Mouse (Mus musculus): ENCODE data around the gene Zfp687.

Gene Zfp687

DNA sequence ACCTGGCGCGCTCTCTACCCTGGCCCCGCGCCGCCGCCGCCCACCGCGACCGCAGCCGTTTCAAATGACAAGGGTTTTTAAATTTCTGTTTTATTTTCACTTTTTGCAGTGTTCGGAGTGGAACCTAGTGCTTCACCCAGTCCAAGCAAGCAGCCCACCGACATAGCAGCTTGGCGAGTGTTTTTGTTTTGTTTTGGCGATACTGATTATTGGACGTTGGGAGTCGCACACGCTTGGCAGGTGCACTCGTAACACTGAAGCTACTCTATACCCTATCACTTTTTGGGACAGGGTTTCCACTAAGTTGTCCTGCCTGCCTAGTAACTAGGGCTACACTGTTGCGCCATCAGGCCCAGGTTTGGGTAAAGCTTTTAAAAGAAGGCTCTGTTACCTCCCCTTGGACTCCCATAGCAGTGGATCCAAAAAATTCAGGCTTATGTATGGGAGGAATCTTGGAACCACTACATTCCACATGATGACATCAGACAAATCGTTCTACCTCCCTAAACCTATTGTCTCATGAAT lies 1.3 kb upstream of the Zfp687 start:
- DNase-seq (ENCODE audit: low spot score) = no peak

DNA sequence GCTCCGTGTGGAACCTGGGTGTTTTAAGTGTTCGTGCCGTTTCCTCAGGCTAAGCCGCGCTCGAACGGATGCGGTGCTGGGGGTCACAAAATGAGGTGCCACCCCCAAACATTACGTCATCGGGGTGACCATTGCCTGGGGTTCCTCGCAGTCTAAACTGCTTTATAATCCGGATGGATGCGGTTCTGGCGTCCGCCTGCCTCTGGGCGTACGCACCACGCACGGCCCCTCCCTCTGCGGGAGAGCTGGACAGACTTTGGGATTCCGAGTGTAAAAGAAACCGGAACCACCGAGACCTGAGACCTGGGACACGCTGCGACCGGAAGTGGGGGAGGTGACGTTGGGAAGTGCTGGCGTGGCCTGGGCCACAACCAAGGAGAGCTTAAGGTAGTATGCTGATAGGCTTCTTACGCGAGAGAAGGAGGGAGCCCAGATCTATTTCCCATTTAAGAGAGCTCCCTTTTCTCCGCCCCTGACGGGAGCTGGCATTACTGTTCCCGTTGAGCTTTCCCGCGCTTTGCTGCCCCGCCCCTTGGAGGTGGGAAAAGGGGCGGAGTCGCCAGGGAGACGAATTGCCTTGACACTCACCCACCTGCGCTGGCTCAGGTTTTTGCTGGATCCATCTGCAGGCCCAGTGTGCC lies 763 bp upstream of the Zfp687 start:
- DNase-seq (ENCODE audit: low spot score) = peak; percentile 92

DNA sequence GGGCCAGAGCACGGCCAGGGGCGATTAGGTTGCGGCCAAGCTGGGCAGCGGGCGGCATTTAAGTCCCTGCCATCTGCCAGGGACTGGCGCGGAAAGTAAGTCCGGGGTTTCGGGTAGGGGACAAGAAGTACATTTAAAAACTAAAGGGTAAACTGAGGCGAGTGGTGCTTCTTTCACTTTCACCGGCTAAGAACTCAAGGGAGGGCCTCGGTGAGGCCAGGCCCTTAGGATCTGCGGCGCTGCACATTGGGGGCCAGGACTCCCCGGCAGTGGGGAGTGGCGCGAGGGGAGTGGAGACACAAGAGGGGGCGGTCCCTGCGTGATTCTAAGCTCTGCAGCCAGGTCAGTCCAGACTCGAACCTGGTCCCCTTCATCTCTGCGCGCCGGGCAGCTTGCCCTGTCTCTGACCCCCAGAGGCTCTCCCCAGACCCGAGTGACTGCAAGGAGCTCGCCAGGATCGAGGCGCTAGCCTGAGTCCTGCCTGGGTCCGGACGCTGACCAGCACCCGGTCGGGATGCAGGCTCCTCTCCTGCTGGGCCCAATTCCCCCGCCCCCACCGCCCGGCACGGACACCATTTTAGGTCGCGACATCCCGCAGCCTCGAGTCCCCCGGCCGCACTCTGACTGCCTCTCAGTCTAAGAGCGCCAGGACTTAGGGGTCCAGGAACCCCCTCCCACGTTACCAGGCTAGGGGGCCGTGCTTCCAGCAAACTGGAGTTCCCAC lies 658 bp downstream of the Zfp687 start:
- DNase-seq (ENCODE audit: low spot score) = peak; percentile 60

DNA sequence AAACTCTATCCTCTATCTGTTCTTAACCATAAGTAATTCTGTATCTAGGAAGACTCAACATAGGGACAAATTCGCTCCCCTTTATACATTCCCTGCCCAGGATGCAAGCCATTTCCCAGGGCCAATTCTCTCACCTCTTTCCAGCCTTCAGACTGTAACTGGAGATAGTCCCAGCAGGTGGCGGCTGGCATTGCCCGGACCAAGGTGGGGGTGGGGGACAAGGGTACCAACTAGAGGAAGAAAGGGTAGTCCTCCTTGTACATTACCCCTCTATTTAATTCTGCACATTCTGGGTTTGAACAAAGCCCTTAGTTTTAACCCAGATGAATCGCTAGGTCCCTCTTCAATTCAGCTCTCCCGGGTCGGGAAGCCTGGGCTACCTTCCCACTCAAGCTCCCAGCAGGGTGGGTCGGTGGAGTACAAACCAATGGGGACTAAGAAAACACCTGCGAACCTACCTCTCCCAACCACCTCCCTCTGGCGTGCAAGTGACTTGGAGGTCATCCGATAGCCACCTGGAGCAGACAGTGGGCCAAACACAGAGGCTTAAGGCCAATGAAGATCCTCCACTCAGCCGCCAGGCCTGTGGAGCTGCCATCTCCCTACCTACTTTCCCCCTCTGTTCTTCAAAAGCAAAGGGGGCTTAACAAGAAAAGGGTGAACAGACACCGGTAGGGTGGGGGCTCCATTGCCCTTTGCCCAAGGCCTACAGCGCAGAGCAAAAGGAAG lies 1.4 kb downstream of the Zfp687 start:
- peak; percentile 30 for DNase-seq (ENCODE audit: low spot score)

DNA sequence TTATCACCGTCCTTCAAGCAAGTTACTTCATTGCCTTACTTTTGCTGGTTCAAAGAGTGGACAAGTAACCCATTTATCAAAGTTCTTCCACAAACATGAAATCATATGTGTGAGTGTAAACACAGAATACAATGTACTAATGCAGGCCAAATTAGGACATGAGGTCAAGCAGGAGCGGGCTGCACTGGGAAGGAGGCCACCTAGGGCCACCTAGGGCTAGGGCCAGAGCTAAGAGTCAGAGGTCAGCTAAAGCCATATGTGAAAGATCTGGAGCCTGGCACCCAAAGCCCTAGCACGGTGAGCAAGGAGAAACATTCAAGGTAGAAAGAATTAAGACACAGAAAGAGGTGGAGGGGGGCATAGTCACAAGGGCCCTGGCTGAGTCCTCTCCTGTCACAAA lies 2.3 kb downstream of the Zfp687 start:
- no peak for DNase-seq (ENCODE audit: low spot score)

DNA sequence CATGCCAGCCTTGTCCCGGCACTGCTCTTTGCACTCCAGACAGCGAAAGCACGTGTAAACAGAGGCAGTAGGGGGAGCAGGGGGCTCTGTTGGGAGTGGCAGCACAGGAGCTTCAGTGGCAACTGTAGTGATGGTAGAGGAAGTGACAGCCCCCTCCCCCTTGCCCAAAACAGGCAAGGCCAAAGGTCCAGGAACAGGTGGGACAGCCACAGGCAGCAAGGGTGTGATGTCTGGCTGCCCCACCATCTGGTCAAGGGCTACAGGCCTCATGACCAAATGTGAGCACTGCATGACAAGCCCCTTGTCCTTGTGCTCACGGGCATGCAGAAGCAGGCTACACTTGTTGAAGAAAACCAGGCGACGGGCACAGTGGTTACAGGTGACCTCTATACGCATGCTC lies 4.9 kb downstream of the Zfp687 start:
- no peak for DNase-seq (ENCODE audit: low spot score)

DNA sequence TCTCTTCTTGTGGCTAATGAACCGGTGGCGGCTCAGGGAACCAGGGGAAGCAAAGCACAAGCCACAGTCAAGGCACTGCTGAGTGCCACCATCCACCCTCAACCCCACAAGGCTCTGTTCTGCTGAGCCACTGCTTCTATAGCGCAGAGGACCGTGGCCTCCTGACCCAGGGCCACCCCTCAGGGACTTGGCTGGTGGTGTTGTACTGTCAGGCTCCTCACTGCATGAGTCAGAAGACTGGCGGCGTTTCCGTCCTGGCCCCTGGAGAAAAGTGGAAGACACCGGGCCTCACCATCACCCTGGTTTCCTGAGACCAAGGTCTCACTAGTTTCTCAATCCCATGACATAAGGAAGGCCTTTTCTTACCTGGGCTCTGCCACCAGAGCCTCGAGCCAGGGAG lies 7.5 kb downstream of the Zfp687 start:
- no peak for DNase-seq (ENCODE audit: low spot score)

DNA sequence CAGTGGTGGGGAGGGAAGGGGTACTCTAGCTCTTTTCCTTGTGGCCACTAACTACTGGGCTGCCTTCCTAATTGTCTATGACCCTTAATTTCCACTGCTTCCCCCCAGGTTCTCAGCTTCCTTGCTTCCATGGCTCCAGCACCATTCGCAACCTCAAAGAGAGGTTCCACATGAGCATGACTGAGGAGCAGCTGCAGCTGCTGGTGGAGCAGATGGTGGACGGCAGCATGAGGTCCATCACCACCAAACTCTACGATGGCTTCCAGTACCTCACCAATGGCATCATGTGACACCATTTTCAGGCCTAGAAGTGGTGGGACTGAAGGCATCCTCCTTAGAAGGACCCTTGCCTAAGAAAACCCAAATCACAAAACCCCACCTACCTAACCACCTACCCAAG lies 9.6 kb downstream of the Zfp687 start:
- no peak for DNase-seq (ENCODE audit: low spot score)

DNA sequence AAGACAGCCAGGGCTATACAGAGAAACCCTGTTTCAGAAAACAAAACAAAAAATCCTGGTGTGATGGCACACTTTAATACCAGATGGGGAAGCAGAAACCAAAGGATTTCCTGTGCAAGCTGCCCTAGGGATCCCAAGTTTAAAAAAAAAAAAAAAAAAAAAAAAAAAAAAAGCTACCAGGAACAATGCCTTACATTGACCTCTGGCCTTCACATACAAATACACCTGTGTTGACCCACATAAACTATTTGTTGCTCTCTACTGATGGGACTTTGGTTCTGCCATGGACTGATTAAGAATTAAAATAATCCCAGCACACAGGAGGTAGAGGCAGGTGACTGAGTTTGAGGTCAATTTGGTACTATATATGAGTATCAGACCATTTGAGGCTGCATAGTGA lies 12.0 kb downstream of the Zfp687 start:
- DNase-seq (ENCODE audit: low spot score) = no peak

DNA sequence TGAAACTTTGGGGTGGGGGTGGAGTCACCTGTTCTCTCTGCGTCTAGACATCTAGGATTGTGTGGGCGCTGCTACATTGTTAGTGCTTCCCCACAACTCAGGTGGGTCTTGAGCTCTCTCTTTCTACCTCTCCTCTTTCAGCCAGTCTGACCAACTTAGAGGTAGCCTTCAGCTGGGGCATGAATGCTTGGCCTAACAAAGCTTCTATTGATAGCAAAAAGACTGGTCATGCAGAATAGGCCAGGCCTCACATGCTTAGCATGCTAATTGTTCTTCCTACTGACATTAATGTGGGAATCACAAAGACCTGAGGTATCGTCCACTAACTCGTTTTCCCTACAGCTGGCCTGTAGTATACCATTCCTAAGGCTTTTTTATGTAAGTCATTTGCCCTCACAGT lies 12.7 kb downstream of the Zfp687 start:
- no peak for DNase-seq (ENCODE audit: low spot score)

DNA sequence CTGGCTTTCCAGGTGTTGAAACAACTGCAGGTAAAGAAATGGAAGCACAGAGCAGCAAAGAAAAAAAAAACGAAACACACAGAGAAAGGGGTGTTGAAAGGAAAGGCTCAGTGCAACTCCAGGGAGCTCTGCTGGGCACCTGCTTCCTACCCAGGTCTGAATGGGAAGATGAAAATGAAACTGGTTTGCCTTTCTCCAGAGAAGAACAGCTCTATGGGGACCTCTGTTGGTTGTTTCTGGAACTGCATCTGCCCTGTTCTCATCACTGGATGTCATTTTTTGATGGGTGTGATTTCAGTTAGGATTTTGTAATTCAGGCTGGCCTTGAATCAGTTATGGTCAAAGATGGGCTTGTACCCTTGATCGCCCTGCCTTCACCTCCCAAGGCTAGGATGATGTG lies 18.3 kb downstream of the Zfp687 start:
- peak; percentile 88 for DNase-seq (ENCODE audit: low spot score)

DNA sequence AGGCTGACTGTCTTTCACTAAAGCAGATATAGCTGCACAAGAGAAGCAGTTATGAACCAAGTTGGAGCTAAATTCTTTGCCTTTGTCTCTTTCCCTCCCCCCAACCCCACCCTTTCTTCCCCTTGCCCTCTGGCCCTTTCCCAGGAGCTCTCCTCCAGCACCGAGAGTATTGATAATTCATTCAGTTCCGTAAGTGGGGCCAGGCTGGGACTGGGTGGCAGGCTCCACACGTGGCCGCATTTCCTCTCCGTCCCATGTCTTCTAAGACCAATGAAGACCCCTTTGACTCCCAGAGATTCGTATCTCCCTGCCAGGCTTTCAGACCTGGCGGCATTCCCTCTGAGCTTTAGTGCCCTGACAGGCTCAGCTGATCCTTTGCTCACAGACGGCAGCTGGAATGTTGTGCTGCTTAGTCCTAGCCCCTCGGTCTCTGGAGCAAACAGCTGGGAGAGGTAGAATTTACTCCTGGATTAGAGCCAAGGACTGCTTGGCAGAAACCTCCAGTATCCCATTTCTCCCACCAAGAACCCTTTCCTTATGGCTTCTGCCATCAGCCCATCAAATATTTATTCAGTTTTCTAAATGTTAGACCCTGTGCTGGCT lies 26.0 kb downstream of the Zfp687 start:
- DNase-seq (ENCODE audit: low spot score) = peak; percentile 17

DNA sequence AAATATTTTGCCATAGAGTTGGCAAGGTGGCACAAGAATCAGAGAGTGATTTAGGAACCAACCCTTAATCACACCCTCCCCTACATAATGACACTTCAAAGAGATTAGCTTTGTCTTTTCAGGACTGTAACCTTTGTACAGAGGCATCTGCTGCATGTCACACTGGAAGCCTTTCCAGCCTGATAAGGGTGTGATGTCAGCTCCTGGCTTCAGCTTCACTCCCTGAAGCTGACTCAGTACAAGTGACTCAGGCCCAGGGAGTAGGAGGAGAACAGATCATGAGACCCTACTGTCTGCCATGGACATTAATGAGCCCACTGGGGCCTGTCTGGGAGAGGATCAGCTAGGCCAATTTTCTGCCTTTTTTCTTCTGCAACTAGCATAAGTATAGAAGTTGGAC lies 27.7 kb downstream of the Zfp687 start:
- peak; percentile 89 for DNase-seq (ENCODE audit: low spot score)

DNA sequence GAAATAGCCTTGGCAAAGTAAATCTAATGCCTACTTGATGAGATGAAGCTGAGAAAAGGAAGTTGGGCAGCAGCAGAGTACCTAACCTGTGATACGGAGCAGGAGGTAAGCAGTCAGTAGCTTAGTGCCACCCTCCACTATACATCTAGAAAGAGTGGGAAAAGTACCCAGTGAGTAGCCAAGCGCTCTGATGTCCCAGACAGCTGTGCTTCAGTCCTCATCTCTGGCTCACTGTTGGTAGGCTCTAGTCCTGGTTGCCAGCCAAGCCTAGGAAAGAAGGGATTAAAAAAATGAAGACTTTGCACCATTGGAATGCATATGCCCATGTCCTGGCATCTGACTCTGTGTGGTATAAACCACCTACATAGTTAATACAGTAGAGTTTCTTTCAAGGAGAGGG lies 29.7 kb downstream of the Zfp687 start:
- DNase-seq (ENCODE audit: low spot score) = no peak

DNA sequence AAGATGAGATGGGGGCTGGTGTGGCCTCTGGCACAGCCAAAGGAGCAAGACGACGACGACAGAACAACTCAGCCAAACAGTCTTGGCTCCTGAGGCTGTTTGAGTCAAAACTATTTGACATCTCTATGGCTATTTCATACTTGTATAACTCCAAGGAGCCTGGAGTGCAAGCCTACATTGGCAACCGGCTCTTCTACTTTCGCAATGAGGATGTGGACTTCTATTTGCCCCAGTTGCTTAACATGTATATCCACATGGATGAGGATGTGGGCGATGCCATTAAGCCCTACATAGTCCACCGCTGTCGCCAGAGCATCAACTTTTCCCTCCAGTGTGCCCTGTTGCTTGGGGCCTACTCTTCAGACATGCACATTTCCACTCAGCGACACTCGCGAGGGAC lies 30.9 kb downstream of the Zfp687 start:
- DNase-seq (ENCODE audit: low spot score) = no peak

DNA sequence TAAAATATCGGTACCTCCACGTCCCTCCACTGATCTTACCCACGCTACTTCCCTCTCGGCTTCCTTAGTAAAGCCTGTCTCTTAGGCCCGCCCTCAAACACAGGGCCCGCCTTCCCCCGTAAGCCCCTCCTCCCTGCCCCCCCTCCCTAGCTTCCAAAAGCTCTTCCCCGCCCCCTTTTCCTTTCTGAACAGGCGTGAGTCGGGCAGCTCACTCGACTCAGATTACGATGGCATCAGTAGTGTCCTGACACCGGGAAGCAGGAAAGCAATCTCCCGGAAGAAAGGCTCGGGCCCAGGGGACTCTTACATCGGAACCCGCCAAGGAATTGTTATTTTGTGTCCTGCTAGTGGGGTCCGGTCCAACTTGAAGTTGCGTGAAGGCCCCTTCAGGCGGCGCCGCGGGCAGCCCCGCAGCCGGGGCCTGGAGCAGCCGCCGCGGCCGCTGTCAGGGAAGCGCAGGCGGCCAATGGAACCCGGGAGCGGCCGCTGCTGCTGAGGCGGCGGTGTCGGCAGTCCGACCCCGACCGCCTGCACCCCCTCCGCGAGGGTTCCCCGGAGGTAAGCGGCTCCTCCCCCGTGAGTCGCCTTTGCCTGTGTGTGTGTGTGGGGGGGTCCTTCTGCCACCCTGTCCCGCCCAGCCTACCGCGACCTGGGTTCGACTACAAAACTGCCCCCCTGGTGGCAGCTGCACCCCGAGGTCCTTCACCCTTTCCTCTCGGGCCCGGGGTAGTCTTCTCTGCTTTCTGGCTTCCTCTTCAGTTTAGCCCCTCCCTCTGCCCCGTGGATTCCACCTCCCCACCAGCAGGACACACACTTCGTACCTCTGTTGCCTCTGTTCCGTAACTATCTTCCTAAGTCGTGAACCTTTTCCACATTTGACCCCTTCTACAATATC lies 40.5 kb downstream of the Zfp687 start, which contains the start of gene Pi4kb:
Gene Pi4kb, plus strand, starts transcription at position 204 of the 895 bp plus-strand sequence.
- DNase-seq (ENCODE audit: low spot score) = peak; percentile 93

DNA sequence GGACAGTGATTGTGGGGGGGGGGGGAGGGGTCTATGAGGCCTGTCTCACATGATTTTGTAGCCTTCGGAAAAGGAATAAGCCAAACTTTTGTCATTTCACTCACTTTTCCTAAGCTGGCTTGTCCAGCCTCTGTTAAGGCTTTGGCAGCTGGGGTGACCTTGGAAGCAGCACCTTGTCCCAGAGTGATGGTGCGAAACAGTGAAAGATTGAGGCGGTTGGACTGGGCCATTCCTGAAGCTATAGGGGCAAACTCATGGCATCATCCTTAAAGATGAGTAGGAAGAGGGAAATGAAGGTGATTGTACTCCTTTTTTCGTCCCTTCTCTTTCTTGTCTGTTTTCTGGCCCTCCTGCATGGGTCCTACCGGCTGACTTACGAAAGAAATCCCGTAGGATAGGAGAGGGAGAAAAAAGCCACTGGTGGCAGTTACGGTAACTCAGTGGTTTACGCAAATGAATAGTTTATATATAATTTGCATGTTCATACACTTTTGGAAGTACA lies 41.2 kb downstream of the Zfp687 start:
- no peak for DNase-seq (ENCODE audit: low spot score)

DNA sequence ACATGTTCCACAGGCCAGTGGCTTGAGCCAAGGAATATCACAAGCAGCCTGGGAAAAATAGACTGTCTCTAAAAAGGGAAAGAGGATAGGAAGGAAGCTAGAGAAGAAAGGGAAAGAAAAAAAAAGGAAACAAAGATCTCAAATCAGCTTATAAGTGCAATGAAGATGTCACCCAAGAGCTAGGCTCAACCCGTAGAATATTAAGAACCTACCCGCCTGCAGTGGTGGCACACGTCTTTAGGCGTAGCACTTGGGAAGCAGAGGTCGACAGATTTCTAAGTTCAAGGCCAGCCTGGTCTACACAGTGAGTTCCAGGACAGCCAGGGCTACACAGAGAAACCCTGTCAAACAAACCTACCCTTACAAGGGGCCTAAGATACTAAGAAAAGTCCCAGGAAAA lies 41.6 kb downstream of the Zfp687 start:
- no peak for DNase-seq (ENCODE audit: low spot score)

DNA sequence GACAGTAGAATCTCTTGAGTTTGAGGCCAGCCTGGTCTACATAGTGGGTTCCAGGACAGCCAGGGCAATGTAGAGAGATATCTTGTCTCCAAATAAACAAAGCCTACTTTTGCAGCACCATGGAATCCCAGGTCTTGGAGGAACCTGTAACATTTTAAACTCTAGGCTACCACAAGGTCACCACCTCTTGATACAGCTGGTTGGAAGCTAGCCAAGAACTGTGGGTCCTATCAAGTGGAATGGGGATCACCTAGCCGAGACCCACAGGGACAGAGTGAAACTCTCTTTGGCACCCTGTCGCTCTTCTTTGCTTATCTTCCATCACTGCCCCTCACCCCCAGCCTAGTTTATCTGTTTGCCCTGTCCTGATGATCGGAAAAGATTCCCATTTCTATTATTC lies 42.7 kb downstream of the Zfp687 start:
- DNase-seq (ENCODE audit: low spot score) = no peak

DNA sequence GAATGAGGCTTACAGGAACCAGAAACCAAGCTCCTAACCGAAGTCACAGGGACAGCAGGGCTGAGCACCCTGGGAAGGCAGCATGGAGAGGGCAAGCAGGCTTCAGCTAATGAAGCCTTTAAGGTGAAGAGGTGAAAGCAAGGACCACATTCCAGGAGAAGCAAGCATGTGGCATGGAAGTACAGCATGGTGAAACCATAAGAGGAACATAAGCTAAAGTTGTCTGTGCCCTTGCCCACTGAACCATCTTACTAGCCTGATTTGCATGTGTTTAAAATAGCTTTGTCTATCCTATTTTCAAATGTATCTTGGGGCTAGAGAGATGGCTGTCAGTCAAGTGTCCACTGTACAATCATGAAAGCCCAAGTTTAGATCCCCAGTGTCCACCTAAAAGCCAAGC lies 49.4 kb downstream of the Zfp687 start:
- no peak for DNase-seq (ENCODE audit: low spot score)

DNA sequence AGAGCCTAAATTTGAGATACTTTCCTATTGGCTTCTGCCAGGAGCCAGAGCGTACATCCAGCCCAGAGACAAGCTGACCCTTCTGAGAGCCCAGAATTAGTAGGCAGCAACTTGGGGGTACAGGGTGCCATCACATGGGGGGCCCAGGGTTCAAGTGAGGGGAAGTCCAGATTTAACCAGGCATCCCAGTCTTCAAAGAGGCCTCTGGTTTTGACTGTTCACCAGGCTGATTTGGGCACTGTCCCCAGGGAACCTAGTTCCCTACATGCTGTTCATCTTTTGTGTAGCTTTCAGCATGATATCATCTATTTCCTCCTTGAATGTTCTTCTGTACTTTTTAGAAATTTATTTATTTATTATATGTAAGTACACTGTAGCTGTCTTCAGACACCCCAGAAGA lies 50.3 kb downstream of the Zfp687 start:
- DNase-seq (ENCODE audit: low spot score) = no peak
